Mouse (Mus musculus) stomach, postnatal 0 days (tissue): ENCODE results near the gene Prmt1. TPM values are rescaled to one million over a fixed set of nuclear protein-coding genes. Genes with fewer than 3 reads are reported as not detected.

ENCODE experiments used
- ATAC-seq: fragments of 200-750 bp; cut with Nextera tagmentation; 2 replicates; pipeline ENCODE4 v1.8.0; 2017; ENCODE audit not compliant: low FRiP score, low TSS enrichment
- DNase-seq: peaks from one replicate; pipeline ENCODE4 v3.0.0-alpha.2; 2016; ENCODE audit warnings: low spot score
- H3K27ac ChIP-seq: fragments of 300-500 bp; sonication (generic); replicated peaks from 2 replicates; pipeline ENCODE4 v1.5.1; 2014; ENCODE audit warnings: mild to moderate bottlenecking, control low read depth
- H3K27me3 ChIP-seq: fragments of 300-500 bp; sonication (generic); 2 replicates; pipeline ENCODE4 v1.6.1; 2014; ENCODE audit warnings: low read length; ENCODE audit not compliant: control insufficient read depth, insufficient read depth
- H3K36me3 ChIP-seq: fragments of 300-500 bp; sonication (generic); 2 replicates; pipeline ENCODE4 v1.6.1; 2014; ENCODE audit warnings: low read length, mixed read lengths; ENCODE audit not compliant: control insufficient read depth, insufficient read depth
- H3K4me1 ChIP-seq: fragments of 300-500 bp; sonication (generic); replicated peaks from 2 replicates; pipeline ENCODE4 v1.6.1; 2014; ENCODE audit warnings: antibody characterized with exemption; ENCODE audit not compliant: control insufficient read depth, insufficient read depth
- H3K4me2 ChIP-seq: fragments of 300-500 bp; sonication (generic); replicated peaks from 2 replicates; pipeline ENCODE4 v1.6.1; 2014; ENCODE audit warnings: low read depth, mild to moderate bottlenecking, control low read depth, moderate library complexity
- H3K4me3 ChIP-seq: fragments of 300-500 bp; sonication (generic); 2 replicates; pipeline ENCODE4 v1.5.1; 2014; ENCODE audit warnings: low read depth, low read length, control low read depth
- H3K9ac ChIP-seq: fragments of 300-500 bp; sonication (generic); 2 replicates; pipeline ENCODE4 v1.6.1; 2014; ENCODE audit warnings: mild to moderate bottlenecking, low read length, control low read depth, mixed read lengths
- H3K9me3 ChIP-seq: fragments of 300-500 bp; sonication (generic); 2 replicates; pipeline ENCODE4 v1.6.1; 2016; ENCODE audit warnings: low read length; ENCODE audit not compliant: control insufficient read depth
- CTCF ChIP-seq: IDR thresholded peaks from 2 replicates; pipeline ENCODE4 v1.5.1; 2016; ENCODE audit warnings: antibody characterized with exemption, low read depth, mild to moderate bottlenecking, moderate library complexity
- EP300 ChIP-seq: optimal IDR thresholded peaks from 2 replicates; pipeline ENCODE3; 2016; ENCODE audit warnings: antibody characterized with exemption
- WGBS: fragments of 180-500 bp; shearing (Covaris S2); extraction: QIAGEN DNeasy Blood & Tissue Kit; methylation state at CpG from one replicate; pipeline ENCODE4 v1.1.7; 2014; 5-methylcytosine and 5-hydroxymethylcytosine counted together
- polyA plus RNA-seq: library from polyadenylated mRNA; unstranded; fragments of >200 nt; fragmentation: Nextera tagmentation; extraction: Ambion mirVana; gene quantifications from 2 replicates; pipeline ENCODE4 v1.2.1, GENCODE M21; 2015

The Prmt1 gene
- polyA plus RNA-seq, 1 experiment from 2014 or later: 185 TPM

DNA sequence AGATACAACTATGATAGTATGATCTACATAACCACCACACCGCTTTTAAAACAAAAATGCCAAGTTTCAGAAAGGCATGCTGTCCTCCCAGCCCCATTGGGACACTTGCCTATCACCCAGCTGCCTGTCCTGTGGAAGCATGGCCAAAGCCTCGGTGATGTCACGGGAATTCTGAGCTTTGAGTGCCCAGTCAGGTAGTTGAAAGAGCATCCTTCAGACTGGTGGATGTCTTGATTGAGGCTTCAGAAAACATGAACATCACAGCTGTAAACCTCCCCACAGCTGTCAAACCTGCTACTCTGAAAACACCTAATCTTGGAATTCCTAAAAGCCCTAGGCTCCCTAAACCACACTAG lies 27.7 kb upstream of the Prmt1 start:
- Histone ChIP-seq H3K9me3 (no peaks in the 10 kb centered on the region), H3K9ac (no peak overlapping the region), H3K27me3 (no peaks in the 10 kb centered on the region), H3K4me3 (no peak overlapping the region), H3K4me2 (no peak overlapping the region), H3K4me1 (no peaks in the 10 kb centered on the region), H3K36me3 (peaks cover 10% of the 10 kb centered on the region; the same call in 1 of the 2 replicates), H3K27ac (no peak overlapping the region)
- no peak for TF ChIP-seq CTCF
- no peak for DNase-seq
- 95% methylated on average over 3 of the region's 3 CpGs for WGBS
- ATAC-seq: no peak

DNA sequence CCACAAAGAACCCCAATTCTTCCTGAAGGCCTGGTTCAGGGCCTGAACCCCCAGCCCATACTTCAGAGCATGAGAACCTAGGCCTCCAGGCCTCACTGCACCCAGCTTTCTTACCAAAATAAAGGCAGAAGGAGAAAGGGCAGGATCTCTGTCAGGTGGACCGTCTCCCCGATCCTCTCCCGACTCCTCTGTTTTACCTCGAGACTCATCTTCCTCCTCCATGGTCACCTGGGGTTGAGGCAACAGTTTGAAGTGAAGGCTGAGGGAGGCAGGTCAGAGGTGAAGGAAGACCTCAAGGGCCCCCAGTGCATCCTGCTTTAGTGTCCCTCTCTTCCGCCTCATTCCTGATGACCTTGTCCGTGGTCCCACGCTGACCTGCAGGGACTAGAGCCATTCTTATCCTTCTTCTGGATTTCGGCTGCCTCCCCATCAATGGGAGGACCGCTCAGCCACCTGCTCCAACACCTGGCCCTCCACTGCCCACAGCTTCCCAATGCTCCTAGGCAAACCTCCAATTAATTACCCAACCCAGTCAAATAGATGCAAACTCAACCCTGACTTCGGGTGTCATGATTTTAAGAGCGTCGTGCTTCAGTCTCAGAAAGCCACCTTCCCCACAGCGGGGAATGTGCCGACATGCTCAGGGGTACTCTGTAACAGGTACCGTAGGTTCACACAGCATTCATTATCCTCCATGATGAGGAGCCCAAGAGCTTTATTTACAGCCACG lies 27.2 kb upstream of the Prmt1 start:
- Histone ChIP-seq H3K27me3 (no peaks in the 10 kb centered on the region), H3K4me1 (no peaks in the 10 kb centered on the region), H3K9me3 (no peaks in the 10 kb centered on the region), H3K9ac (no peak overlapping the region), H3K4me2 (no peak overlapping the region), H3K27ac (no peak overlapping the region), H3K36me3 (peaks cover 11% of the 10 kb centered on the region; the same call in 1 of the 2 replicates), H3K4me3 (no peak overlapping the region)
- WGBS: 91% methylated on average over 16 of the region's 16 CpGs
- TF ChIP-seq EP300 (no peak), CTCF (no peak)
- DNase-seq (no peak), ATAC-seq (no peak)

DNA sequence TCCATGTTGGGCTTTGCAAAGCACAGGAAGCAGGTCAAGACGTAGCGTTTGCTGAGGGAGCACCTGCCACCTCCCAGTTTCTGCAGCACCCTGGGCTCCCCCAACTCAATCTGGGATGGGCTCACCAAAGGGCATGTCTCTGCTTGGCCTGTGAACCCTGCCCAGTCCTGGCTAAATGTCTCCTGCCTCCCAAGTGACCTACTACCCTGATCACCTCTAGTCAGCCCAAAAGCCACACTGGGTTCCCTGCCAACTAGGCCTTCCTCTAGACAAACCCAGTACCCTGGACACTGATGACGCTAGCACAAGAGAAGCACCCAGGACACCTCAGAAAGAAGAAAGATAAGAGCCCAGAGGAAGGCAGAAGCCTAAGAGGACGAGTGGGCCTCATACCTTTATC lies 26.5 kb upstream of the Prmt1 start:
- TF ChIP-seq EP300 (no peak), CTCF (no peak)
- Histone ChIP-seq H3K27ac (no peak overlapping the region), H3K36me3 (peaks cover 17% of the 10 kb centered on the region; the same call in 1 of the 2 replicates), H3K4me1 (no peaks in the 10 kb centered on the region), H3K4me3 (no peak overlapping the region), H3K9me3 (no peaks in the 10 kb centered on the region), H3K4me2 (no peak overlapping the region), H3K9ac (no peak overlapping the region), H3K27me3 (no peaks in the 10 kb centered on the region)
- WGBS: 79% methylated on average over 4 of the region's 4 CpGs
- ATAC-seq (no peak), DNase-seq (no peak)

DNA sequence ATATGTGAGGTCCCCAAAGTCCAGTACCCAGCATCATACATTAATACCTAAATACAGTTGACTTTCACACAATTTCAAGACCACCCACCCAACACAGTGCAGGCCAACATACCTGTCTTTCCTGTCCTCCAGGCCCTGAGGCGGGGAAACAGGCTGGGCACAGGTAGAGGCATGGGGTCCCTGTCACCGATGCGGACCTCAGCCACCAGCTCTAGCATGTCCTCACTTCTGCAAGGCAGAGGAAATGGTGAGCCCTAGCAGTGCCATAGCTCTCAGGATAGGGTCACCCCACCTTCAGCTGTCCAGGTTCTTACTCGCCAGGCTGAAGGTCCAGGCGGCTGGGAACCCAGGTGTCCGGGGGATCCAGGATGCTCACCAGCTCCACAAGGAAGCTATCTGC lies 25.6 kb upstream of the Prmt1 start:
- no peak overlapping the region for H3K4me3 ChIP-seq
- H3K4me1 ChIP-seq: no peaks in the 10 kb centered on the region
- H3K27ac ChIP-seq: no peak overlapping the region
- H3K27me3 ChIP-seq: no peaks in the 10 kb centered on the region
- H3K36me3 ChIP-seq: peaks cover 25% of the 10 kb centered on the region
- no peak for DNase-seq
- no peak for ATAC-seq
- no peaks in the 10 kb centered on the region for H3K9me3 ChIP-seq
- 92% methylated on average over 6 of the region's 6 CpGs for WGBS
- TF ChIP-seq CTCF (no peak), EP300 (no peak)
- H3K4me2 ChIP-seq: no peak overlapping the region
- no peak overlapping the region for H3K9ac ChIP-seq

DNA sequence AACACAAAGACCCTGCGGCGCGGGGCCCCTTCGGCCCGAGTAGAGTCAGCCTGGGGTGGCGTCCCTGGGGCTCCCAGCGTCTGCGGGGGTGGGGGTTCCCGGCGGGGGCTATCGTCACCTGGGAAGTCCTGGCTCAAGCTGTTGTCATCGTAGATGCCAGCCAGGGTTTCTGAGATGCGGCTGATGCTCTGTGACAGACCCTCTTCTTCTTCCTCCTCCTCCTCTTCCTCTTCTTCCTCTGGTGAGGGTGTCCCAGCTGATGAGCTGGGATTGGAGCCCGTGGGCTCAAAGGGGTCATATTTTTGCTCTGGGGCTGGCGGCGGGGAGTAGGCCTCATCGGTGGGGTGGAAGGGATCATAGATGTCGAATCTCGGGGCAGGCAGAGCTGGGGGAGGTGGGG lies 22.0 kb upstream of the Prmt1 start:
- 88% methylated on average over 19 of the region's 19 CpGs for WGBS

DNA sequence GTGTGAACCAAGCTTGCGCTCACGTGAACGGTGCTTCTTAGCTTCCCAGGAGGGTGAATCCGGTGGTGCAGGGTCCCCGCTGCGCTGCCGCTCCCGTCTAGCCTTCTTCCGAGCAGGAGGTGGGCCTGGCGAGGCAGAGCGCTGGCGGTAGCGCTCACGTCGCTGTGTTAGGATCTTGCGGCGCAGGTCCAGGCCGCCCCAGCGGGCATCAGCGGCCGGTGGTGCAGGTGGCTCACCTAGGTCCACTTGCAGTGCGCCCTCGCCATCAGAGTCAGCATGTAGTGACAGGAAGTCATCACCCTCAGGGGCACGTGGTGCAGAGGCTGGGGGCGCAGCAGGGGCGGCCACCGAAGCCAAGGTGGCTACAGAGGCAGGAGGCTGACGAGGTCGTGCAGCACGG lies 21.5 kb upstream of the Prmt1 start:
- ATAC-seq (no peak), DNase-seq (no peak)
- H3K27me3 ChIP-seq: no peaks in the 10 kb centered on the region
- H3K4me3 ChIP-seq: no peak overlapping the region
- no peaks in the 10 kb centered on the region for H3K9me3 ChIP-seq
- peaks cover 52% of the 10 kb centered on the region for H3K36me3 ChIP-seq
- H3K4me1 ChIP-seq: no peaks in the 10 kb centered on the region
- WGBS: 93% methylated on average over 30 of the region's 30 CpGs
- TF ChIP-seq EP300 (no peak), CTCF (no peak)
- no peak overlapping the region for H3K27ac ChIP-seq
- H3K9ac ChIP-seq: no peak overlapping the region
- no peak overlapping the region for H3K4me2 ChIP-seq

More for the DNA sequence above, 22.0 kb upstream of the Prmt1 start:
- H3K27me3 ChIP-seq: no peaks in the 10 kb centered on the region
- TF ChIP-seq EP300 (no peak), CTCF (no peak)
- ATAC-seq (no peak), DNase-seq (no peak)
- no peak overlapping the region for H3K4me3 ChIP-seq
- no peak overlapping the region for H3K4me2 ChIP-seq
- no peaks in the 10 kb centered on the region for H3K4me1 ChIP-seq
- no peaks in the 10 kb centered on the region for H3K9me3 ChIP-seq
- no peak overlapping the region for H3K9ac ChIP-seq
- peaks cover 46% of the 10 kb centered on the region for H3K36me3 ChIP-seq
- no peak overlapping the region for H3K27ac ChIP-seq
